Mouse (Mus musculus) intestine, postnatal 0 days (tissue): ENCODE measurements around the gene Golm1. TPM values are rescaled to one million over a fixed set of nuclear protein-coding genes. Genes with fewer than 3 reads are reported as not detected.

ENCODE experiments used
- ATAC-seq: fragments of 200-750 bp; cut with Nextera tagmentation; 2 replicates; pipeline ENCODE4 v1.8.0; 2017; ENCODE audit warnings: mild to moderate bottlenecking, moderate TSS enrichment, moderate library complexity
- H3K27ac ChIP-seq: fragments of 300-500 bp; sonication (generic); 2 replicates; pipeline ENCODE4 v1.5.1; 2014; ENCODE audit warnings: mild to moderate bottlenecking, low read depth, low read length, moderate library complexity
- H3K27me3 ChIP-seq: fragments of 300-500 bp; sonication (generic); replicated peaks from 2 replicates; pipeline ENCODE4 v1.6.1; 2014; ENCODE audit warnings: low read length, mixed read lengths; ENCODE audit not compliant: control insufficient read depth, insufficient read depth
- H3K36me3 ChIP-seq: fragments of 300-500 bp; sonication (generic); 2 replicates; pipeline ENCODE4 v1.6.1; 2014; ENCODE audit warnings: mild to moderate bottlenecking, moderate library complexity; ENCODE audit not compliant: control insufficient read depth, insufficient read depth
- H3K4me1 ChIP-seq: fragments of 300-500 bp; sonication (generic); replicated peaks from 2 replicates; pipeline ENCODE4 v1.6.1; 2014; ENCODE audit warnings: antibody characterized with exemption, low read length, mixed read lengths; ENCODE audit not compliant: control insufficient read depth, insufficient read depth
- H3K4me2 ChIP-seq: fragments of 300-500 bp; sonication (generic); replicated peaks from 2 replicates; pipeline ENCODE4 v1.6.1; 2014; ENCODE audit warnings: low read depth, mild to moderate bottlenecking, moderate library complexity
- H3K4me3 ChIP-seq: fragments of 300-500 bp; sonication (generic); 2 replicates; pipeline ENCODE4 v1.5.1; 2014; ENCODE audit warnings: low read depth, low read length
- H3K9ac ChIP-seq: fragments of 300-500 bp; sonication (generic); 2 replicates; pipeline ENCODE4 v1.6.1; 2014; ENCODE audit warnings: mild to moderate bottlenecking, low read depth, low read length
- H3K9me3 ChIP-seq: fragments of 300-500 bp; sonication (generic); 2 replicates; pipeline ENCODE4 v1.6.1; 2016; ENCODE audit warnings: mixed run types; ENCODE audit not compliant: control insufficient read depth
- CTCF ChIP-seq: sonication (generic); IDR thresholded peaks from 2 replicates; pipeline ENCODE4 v1.5.1; 2016; ENCODE audit warnings: low read depth, mild to moderate bottlenecking, control low read depth, antibody characterized with exemption, moderate library complexity
- WGBS: fragments of 180-500 bp; shearing (Covaris S2); extraction: QIAGEN DNeasy Blood & Tissue Kit; methylation state at CpG from one replicate; pipeline ENCODE4 v1.1.7; 2014; 5-methylcytosine and 5-hydroxymethylcytosine counted together
- polyA plus RNA-seq: library from polyadenylated mRNA; unstranded; fragments of >200 nt; fragmentation: Nextera tagmentation; extraction: Ambion mirVana; gene quantifications from 2 replicates; pipeline ENCODE4 v1.2.1, GENCODE M21; 2015

Gene Golm1
- polyA plus RNA-seq, 1 experiment from 2014 or later: 34.3 TPM

DNA sequence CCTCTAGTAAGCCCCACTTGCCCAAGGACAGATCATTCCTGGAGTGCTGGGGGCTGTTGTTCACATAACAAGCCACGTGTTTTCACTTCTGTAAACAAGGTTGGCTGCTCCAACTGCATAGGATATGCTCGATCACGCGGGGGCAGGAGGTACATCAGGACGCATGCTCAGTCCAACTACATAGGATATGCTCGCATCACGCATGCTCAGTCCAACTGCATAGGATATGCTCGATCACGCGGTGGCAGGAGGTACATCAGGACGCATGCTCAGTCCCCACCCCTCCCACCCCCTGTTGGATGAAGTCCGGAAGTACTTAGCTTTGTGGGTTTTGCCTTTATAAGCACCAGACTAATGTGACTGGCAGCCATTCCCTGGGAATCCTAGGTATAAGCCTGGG is 13.6 kb downstream of the Golm1 start:
- no peak overlapping the region for H3K4me3 ChIP-seq
- no peak overlapping the region for H3K9ac ChIP-seq
- no peak overlapping the region for H3K4me2 ChIP-seq
- TF ChIP-seq CTCF: no peak
- H3K36me3 ChIP-seq: peaks cover 31% of the 10 kb centered on the region
- no peaks in the 10 kb centered on the region for H3K4me1 ChIP-seq
- 90% methylated on average over 12 of the region's 12 CpGs for WGBS
- H3K27me3 ChIP-seq: no peaks in the 10 kb centered on the region
- H3K9me3 ChIP-seq: no peaks in the 10 kb centered on the region
- ATAC-seq: no peak
- no peak overlapping the region for H3K27ac ChIP-seq

DNA sequence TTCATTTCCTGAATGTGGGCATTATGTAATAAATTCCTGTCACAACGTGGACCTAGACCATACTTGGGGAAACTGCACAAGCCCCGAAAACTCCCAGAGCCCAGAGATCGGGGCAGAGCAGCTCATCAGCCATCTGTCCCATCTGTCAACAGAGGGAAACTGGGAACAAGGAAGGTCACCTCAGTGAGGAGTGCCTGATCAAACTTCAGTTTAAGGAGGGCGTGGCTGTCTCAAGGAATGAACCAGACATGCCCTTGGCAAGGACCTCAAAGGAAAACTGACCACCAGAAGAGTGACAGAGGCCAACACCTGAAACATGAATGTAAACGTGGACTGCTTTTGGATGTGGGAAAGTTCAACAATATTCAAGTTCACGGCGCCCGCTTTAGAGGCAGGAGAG is 14.2 kb downstream of the Golm1 start:
- H3K27ac ChIP-seq: no peak overlapping the region
- H3K27me3 ChIP-seq: no peaks in the 10 kb centered on the region
- 71% methylated on average over 8 of the region's 8 CpGs for WGBS
- H3K36me3 ChIP-seq: peaks cover 32% of the 10 kb centered on the region
- H3K4me1 ChIP-seq: no peaks in the 10 kb centered on the region
- no peak overlapping the region for H3K9ac ChIP-seq
- ATAC-seq: no peak; the same call in 1 of the 2 replicates
- TF ChIP-seq CTCF: no peak
- no peak overlapping the region for H3K4me3 ChIP-seq
- no peak overlapping the region for H3K4me2 ChIP-seq
- no peaks in the 10 kb centered on the region for H3K9me3 ChIP-seq

DNA sequence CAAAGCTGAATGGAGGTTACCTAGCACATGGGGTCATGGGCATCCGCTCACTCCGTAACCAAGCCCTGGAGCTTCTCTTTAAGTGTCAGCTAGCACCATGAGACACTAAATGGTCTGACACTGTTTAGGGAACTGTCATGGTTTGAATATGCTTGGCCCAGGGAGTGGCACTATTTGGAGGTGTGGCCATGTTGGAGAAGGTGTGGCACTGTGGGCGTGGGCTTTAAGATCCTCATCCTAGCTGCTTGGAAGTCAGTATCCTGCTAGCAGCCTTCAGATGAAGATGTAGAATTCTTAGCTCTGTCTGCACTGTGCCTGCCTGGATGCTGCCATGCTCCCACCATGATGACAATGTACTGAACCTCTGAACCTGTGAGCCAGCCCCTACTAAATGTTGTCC is 15.2 kb downstream of the Golm1 start:
- Histone ChIP-seq H3K4me1 (0 out of 2 replicates have a peak, but pooled peaks cover 4% of the 10 kb centered on the region), H3K36me3 (peaks cover 30% of the 10 kb centered on the region), H3K27me3 (no peaks in the 10 kb centered on the region), H3K9me3 (no peaks in the 10 kb centered on the region), H3K4me2 (no peak overlapping the region), H3K4me3 (no peak overlapping the region), H3K9ac (no peak overlapping the region), H3K27ac (no peak overlapping the region)
- no peak for TF ChIP-seq CTCF
- 98% methylated on average over 3 of the region's 3 CpGs for WGBS
- no peak for ATAC-seq

DNA sequence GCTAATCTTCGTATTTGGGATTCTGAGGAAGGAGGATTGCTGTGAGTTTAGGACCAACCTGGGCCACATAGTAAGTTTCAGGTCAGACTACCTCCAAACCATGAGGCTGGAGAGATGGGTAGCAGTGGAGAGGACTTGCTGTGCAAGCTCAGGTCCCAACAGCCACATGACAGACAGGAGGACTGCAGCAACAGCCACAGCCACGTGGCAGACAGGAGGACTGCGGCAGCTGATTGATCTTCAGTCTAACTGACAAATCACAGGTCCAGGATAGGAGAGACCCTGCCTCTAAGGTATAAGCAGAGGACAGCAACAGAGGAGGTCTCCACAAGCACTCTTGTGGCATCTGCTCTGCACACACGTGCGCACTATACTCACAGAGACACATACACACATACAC is 17.8 kb downstream of the Golm1 start:
- WGBS: 77% methylated on average over 5 of the region's 5 CpGs
- Histone ChIP-seq H3K4me3 (no peak overlapping the region), H3K4me2 (no peak overlapping the region), H3K27me3 (no peaks in the 10 kb centered on the region), H3K27ac (no peak overlapping the region; the same call in 1 of the 2 replicates), H3K9me3 (no peaks in the 10 kb centered on the region), H3K36me3 (peaks cover 11% of the 10 kb centered on the region; the same call in 1 of the 2 replicates), H3K4me1 (peaks cover 12% of the 10 kb centered on the region; the same call in 1 of the 2 replicates), H3K9ac (no peak overlapping the region)
- no peak for TF ChIP-seq CTCF
- ATAC-seq: no peak

DNA sequence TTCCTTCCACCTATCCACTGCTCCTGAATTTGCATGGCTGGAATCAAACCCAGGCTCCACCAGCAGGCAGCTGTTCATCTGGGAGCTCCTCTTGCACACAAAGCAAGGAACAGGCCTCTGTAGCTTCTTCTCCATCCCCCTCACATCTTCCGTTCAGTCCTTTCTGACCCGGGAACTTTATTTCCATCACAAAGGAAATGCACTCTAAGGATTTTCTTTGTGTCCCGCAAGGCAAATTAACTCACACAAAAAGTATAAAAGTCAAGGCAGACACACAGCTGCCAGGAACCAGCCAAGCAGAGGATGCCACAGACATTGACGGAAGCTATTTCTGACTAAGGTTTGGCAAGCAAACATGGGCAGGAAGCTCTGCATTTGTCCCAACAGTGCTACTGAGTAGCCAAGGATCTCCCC is 18.6 kb downstream of the Golm1 start:
- Histone ChIP-seq H3K27ac (no peak overlapping the region), H3K9ac (no peak overlapping the region), H3K9me3 (no peaks in the 10 kb centered on the region)

DNA sequence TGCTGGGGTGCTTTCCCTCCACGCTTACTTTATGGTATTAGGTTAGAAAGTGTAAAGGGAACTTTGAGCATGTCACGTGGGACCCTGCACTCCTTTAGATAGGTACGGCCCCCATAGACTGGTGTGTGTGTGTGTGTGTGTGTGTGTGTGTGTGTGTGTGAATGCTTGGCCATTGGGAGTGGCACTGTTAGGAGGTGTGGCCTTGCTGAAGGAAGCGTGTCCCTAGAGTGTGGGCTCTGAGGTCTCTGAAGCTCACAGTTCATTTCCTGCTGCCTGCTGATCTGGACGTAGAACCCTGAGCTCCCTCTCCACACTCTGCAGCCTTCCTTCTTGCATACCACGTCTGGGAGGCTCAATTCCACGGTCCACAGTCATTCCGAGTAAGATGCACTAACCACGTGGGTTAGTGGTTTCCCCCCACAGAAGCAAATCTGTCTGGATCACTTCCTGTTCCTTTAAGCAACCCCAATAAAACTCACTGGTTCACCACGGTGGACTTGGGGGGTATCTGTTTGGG is 19.2 kb downstream of the Golm1 start:
- no peak for TF ChIP-seq CTCF
- Histone ChIP-seq H3K27me3 (no peaks in the 10 kb centered on the region), H3K9ac (no peak overlapping the region), H3K4me1 (peaks cover 12% of the 10 kb centered on the region; the same call in 1 of the 2 replicates), H3K27ac (no peak overlapping the region), H3K36me3 (peaks cover 3% of the 10 kb centered on the region; the same call in 1 of the 2 replicates), H3K9me3 (no peaks in the 10 kb centered on the region), H3K4me3 (no peak overlapping the region), H3K4me2 (no peak overlapping the region)
- ATAC-seq: no peak; the same call in 1 of the 2 replicates
- WGBS: 53% methylated on average over 10 of the region's 10 CpGs

More for the DNA sequence above, 18.6 kb downstream of the Golm1 start:
- peaks cover 12% of the 10 kb centered on the region; the same call in 1 of the 2 replicates for H3K4me1 ChIP-seq
- no peaks in the 10 kb centered on the region for H3K27me3 ChIP-seq
- ATAC-seq: no peak
- no peak overlapping the region for H3K4me3 ChIP-seq
- H3K4me2 ChIP-seq: no peak overlapping the region
- 80% methylated on average over 4 of the region's 4 CpGs for WGBS
- no peak for TF ChIP-seq CTCF
- H3K36me3 ChIP-seq: peaks cover 3% of the 10 kb centered on the region; the same call in 1 of the 2 replicates
